Mouse (Mus musculus) stomach, embryonic 14.5 days (tissue): Measurements from ENCODE around the gene Coa6. TPM values are rescaled to one million over a fixed set of nuclear protein-coding genes. Genes with fewer than 3 reads are reported as not detected.
A peak's percentile ranks its signal among the peaks of the same experiment; 100 is the strongest.
"Not testable (repeated sequence)": the region's sequence is repeated elsewhere in the genome, so short reads cannot be mapped to it uniquely, and the experiment has no call there.

ENCODE experiments used
- ATAC-seq: fragments of 200-750 bp; cut with Nextera tagmentation; 2 replicates; pipeline ENCODE4 v1.8.0; 2017; ENCODE audit warnings: low read depth, moderate TSS enrichment; ENCODE audit not compliant: insufficient number of reproducible peaks, insufficient read depth, low FRiP score
- H3K27ac ChIP-seq: fragments of 300-500 bp; sonication (generic); 2 replicates; pipeline ENCODE4 v1.5.1; 2014; ENCODE audit warnings: mild to moderate bottlenecking, low read length, moderate library complexity, mixed read lengths
- H3K27me3 ChIP-seq: fragments of 300-500 bp; sonication (generic); 2 replicates; pipeline ENCODE4 v1.6.1; 2014; ENCODE audit warnings: low read length, control low read depth, mixed read lengths; ENCODE audit not compliant: control insufficient read depth, insufficient read depth
- H3K36me3 ChIP-seq: fragments of 300-500 bp; sonication (generic); 2 replicates; pipeline ENCODE4 v1.6.1; 2014; ENCODE audit warnings: mild to moderate bottlenecking, control low read depth, low read length, moderate library complexity, mixed read lengths; ENCODE audit not compliant: control insufficient read depth, insufficient read depth
- H3K4me1 ChIP-seq: fragments of 300-500 bp; sonication (generic); 2 replicates; pipeline ENCODE4 v1.6.1; 2014; ENCODE audit warnings: low read length, control low read depth, mixed read lengths; ENCODE audit not compliant: control insufficient read depth, insufficient read depth
- H3K4me2 ChIP-seq: fragments of 300-500 bp; sonication (generic); replicated peaks from 2 replicates; pipeline ENCODE4 v1.6.1; 2014; ENCODE audit warnings: low read depth, low read length, control low read depth
- H3K4me3 ChIP-seq: fragments of 300-500 bp; sonication (generic); 2 replicates; pipeline ENCODE4 v1.5.1; 2014; ENCODE audit warnings: low read depth, low read length, control low read depth
- H3K9ac ChIP-seq: fragments of 300-500 bp; sonication (generic); replicated peaks from 2 replicates; pipeline ENCODE4 v1.6.1; 2014; ENCODE audit warnings: low read depth, mild to moderate bottlenecking, control low read depth, low read length, moderate library complexity, mixed read lengths
- H3K9me3 ChIP-seq: fragments of 300-500 bp; sonication (generic); 2 replicates; pipeline ENCODE4 v1.6.1; 2016; ENCODE audit warnings: low read depth, low read length, control low read depth; ENCODE audit not compliant: control insufficient read depth
- WGBS: fragments of 180-500 bp; shearing (Covaris S2); extraction: QIAGEN DNeasy Blood & Tissue Kit; methylation state at CpG from one replicate; pipeline ENCODE4 v1.1.7; 2014; 5-methylcytosine and 5-hydroxymethylcytosine counted together
- polyA plus RNA-seq: library from polyadenylated mRNA; unstranded; fragments of >200 nt; fragmentation: Nextera tagmentation; extraction: Ambion mirVana; gene quantifications from 2 replicates; pipeline ENCODE4 v1.2.1, GENCODE M21; 2014

Gene Coa6
- polyA plus RNA-seq, 1 experiment from 2014 or later, result 55.5 TPM

DNA sequence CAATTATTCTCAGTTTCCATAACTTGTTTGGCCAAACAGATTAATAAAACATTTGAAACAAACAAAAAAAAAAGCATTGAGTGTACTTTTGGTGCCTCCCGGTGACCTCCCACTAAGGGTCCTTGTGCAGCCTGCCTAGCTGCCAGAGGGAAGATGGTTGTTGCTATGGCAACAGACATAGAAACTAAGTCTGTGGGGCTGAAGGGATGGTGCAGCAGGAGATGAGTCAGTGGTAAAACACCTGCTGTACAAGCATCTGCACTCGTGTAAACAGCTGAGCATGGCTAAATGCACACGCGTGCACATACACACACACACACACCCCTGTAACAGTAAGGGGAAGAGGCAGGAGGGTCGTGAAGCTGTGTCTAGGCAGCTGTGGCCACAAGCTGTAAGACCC, 26.4 kb upstream of the Coa6 start:
- Histone ChIP-seq H3K4me2 (no peak overlapping the region), H3K27ac (no peak overlapping the region), H3K9ac (no peak overlapping the region), H3K36me3 (no peaks in the 10 kb centered on the region), H3K27me3 (no peaks in the 10 kb centered on the region), H3K4me1 (no peaks in the 10 kb centered on the region), H3K9me3 (no peaks in the 10 kb centered on the region), H3K4me3 (no peak overlapping the region)
- 69% methylated on average over 5 of the region's 5 CpGs for WGBS
- ATAC-seq, result no peak

DNA sequence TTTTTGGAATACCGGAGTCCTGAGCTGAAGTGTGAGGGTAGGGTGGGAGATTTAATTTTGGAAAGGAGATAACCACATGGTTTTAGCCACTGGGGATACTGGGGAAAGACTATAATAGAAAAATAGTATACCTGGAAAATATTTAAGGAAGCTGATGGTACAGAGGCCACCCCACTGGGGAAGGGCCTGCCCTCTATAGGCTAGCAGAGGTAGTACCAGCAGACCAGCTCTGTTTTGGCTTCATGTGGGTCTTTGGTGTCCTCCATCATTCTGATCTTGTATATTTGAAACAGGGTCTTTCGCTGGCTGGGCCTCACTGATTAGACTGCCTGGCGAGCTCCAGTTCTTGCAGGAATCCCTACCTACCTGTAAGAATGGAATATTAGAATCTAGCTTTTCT, 24.0 kb upstream of the Coa6 start:
- 73% methylated on average over 3 of the region's 3 CpGs for WGBS
- Histone ChIP-seq H3K27me3 (no peaks in the 10 kb centered on the region), H3K36me3 (no peaks in the 10 kb centered on the region), H3K9me3 (no peaks in the 10 kb centered on the region), H3K4me2 (no peak overlapping the region), H3K9ac (no peak overlapping the region), H3K4me3 (no peak overlapping the region), H3K27ac (no peak overlapping the region), H3K4me1 (no peaks in the 10 kb centered on the region)
- ATAC-seq, result no peak

DNA sequence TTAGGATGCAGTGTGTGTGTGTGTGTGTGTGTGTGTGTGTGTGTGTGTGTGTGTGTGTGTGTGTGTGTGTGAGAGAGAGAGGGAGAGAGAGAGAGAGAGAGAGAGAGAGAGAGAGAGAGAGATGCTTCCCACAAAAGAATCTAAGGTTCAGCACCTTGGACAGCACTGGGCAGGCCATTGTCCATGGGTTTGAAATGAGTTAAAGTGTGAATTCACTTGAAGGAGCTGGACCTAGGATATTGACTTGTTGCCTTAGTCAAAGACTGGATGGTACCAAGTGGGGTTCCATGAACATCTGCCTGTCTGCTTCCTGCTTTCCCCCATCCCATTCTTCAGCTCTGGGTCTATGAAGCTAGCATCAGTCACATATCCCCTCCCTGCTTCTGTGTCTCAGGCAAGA, 17.8 kb upstream of the Coa6 start:
- not testable (repeated sequence) for H3K9ac ChIP-seq, H3K27ac ChIP-seq, H3K27me3 ChIP-seq, ATAC-seq, H3K4me1 ChIP-seq, H3K9me3 ChIP-seq, H3K4me3 ChIP-seq, H3K36me3 ChIP-seq, H3K4me2 ChIP-seq

DNA sequence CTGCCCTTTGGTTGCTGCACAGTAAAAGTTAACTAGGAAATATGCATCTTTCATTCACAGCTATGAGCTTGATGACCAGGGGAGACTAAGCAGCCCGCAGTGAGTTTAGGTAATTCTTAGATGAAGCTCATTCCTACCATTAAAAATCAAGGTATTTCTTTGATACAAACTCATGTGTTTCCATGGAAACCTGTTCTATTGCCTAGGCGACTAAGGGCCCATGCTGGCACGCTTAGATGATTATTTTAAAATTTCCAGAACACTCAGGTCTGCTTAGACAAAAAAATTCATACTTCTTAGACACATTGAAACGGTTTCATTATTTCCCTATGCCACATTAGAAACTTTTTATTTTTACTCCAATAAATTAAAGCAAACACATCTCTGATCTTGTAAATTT, 17.3 kb upstream of the Coa6 start:
- no peak for ATAC-seq
- 75% methylated on average over 4 of the region's 4 CpGs for WGBS
- Histone ChIP-seq H3K27ac (no peak overlapping the region), H3K9ac (no peak overlapping the region), H3K36me3 (no peaks in the 10 kb centered on the region), H3K4me1 (no peaks in the 10 kb centered on the region), H3K27me3 (no peaks in the 10 kb centered on the region), H3K4me2 (no peak overlapping the region), H3K9me3 (no peaks in the 10 kb centered on the region), H3K4me3 (no peak overlapping the region)

DNA sequence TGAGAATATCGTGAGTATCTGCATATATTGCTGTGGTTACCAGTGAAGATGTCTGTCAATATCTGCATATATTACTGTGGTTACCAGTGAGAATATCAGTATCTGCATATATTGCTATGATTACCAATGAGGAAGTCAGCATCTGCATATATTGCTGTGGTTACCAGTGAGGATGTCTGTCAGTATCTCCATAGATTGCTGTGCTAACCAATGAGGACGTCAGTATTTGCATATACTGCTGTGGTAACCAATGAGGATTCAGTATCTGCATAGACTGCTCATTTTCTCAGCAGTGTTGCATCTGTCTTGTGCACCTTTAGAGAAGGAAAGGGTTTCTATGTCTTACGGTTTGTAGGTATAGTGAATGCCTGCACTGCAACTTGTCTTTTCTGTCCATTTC, 1.5 kb upstream of the Coa6 start:
- H3K27ac ChIP-seq, result no peak overlapping the region
- 75% methylated on average over 3 of the region's 3 CpGs for WGBS
- no peak for ATAC-seq
- no peak overlapping the region for H3K4me3 ChIP-seq
- H3K4me2 ChIP-seq, result no peak overlapping the region
- peaks cover 7% of the 10 kb centered on the region for H3K36me3 ChIP-seq
- no peak overlapping the region for H3K9ac ChIP-seq
- H3K9me3 ChIP-seq, result no peaks in the 10 kb centered on the region
- H3K27me3 ChIP-seq, result no peaks in the 10 kb centered on the region
- peaks cover 5% of the 10 kb centered on the region; the same call in 1 of the 2 replicates for H3K4me1 ChIP-seq

DNA sequence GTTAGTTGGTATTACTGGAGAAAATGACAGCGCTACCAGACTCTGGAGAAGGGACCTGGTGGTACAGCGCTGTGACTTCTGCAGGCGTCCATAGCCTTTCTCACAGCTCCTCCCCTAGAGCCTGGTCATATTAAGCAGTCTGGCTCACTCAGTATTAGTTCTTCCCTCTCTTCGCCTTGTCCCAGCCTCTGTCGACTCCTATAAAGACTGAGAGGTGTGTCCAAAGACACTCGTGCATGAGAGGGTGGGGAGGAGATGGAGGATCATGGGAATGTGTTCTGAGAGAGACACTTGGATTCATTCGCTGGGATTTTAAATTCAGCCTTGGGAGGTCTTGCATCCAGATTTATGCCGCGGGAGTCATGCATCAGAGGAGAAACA, 595 bp downstream of the Coa6 start:
- H3K4me1 ChIP-seq, result peaks cover 5% of the 10 kb centered on the region; the same call in 1 of the 2 replicates
- peak overlapping the region; percentile 75 for H3K4me3 ChIP-seq
- peak overlapping the region; percentile 59 for H3K27ac ChIP-seq
- peak overlapping the region; percentile 72 for H3K4me2 ChIP-seq
- WGBS, result 10% methylated on average over 9 of the region's 9 CpGs
- peak overlapping the region; percentile 82 for H3K9ac ChIP-seq
- no peaks in the 10 kb centered on the region for H3K27me3 ChIP-seq
- ATAC-seq, result peak; percentile 26; the same call in 1 of the 2 replicates
- H3K9me3 ChIP-seq, result no peaks in the 10 kb centered on the region
- peaks cover 27% of the 10 kb centered on the region for H3K36me3 ChIP-seq

DNA sequence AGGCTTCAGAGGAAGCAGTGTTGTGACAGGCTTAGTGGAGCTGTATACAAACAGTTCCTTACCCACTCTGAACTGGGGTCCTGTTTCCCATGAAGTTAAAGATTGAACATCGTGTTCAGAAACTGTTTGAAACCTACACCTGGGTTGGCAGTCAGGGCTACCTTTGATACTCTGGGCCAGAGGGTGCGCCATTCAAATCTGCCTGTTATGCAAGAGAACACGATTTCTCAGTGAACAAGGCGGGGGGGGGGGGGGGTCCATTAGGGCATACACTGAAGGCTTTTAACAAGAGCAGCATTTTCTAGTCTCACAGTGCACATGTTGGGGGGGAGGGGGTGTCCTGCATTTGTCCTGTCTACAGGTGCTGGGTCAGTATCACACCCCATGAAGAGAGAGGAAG, 1.8 kb downstream of the Coa6 start:
- H3K27me3 ChIP-seq, result no peaks in the 10 kb centered on the region
- H3K4me1 ChIP-seq, result peaks cover 5% of the 10 kb centered on the region; the same call in 1 of the 2 replicates
- no peaks in the 10 kb centered on the region for H3K9me3 ChIP-seq
- H3K36me3 ChIP-seq, result peaks cover 39% of the 10 kb centered on the region
- H3K4me3 ChIP-seq, result no peak overlapping the region
- H3K27ac ChIP-seq, result no peak overlapping the region
- H3K4me2 ChIP-seq, result no peak overlapping the region
- no peak for ATAC-seq
- WGBS, result 80% methylated on average over 4 of the region's 4 CpGs
- H3K9ac ChIP-seq, result no peak overlapping the region

DNA sequence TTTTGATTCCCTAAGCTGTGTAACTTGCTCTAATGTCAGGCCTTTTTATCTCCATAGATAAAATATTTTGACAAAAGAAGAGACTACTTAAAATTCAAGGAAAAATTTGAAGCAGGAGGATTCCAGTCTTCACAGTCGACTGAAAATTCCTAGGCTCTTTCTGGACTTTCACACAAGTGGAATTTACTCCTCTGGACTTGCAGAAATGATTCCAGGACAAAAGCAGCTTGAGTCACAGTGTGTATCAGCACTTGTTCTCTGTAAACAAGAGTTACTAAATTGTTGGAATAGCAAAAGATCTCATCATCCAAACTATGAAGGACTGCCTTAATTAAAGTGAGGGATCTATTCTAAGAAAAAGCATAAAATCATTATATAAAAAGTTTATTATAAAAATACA, 2.6 kb downstream of the Coa6 start:
- H3K27me3 ChIP-seq, result no peaks in the 10 kb centered on the region
- 72% methylated on average over 1 of the region's 1 CpGs for WGBS
- no peak overlapping the region for H3K4me3 ChIP-seq
- H3K4me1 ChIP-seq, result peaks cover 5% of the 10 kb centered on the region; the same call in 1 of the 2 replicates
- H3K9ac ChIP-seq, result no peak overlapping the region
- H3K27ac ChIP-seq, result no peak overlapping the region
- H3K9me3 ChIP-seq, result no peaks in the 10 kb centered on the region
- peaks cover 41% of the 10 kb centered on the region for H3K36me3 ChIP-seq
- no peak for ATAC-seq
- no peak overlapping the region for H3K4me2 ChIP-seq

DNA sequence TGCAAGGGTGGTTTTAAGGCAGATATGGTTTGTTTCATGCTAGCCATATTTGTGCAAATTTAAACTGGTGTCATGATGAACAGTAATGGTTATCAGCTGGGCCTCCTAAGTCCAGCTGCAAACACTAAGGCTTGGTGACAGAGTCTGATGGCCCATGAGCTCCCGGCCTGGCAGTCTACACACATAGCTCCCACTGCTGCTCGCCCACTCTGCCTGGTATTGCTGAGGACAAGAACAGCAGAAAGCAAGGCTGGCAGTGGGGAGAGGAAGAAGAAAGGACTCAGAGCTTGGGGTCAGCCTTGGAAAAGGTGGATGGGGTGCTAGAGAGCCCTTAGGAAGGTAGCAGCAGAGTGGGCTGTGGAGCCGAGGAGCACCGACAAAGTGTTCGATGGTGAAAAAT, 7.3 kb downstream of the Coa6 start:
- Histone ChIP-seq H3K27me3 (no peaks in the 10 kb centered on the region), H3K4me2 (no peak overlapping the region), H3K9ac (no peak overlapping the region), H3K4me1 (no peaks in the 10 kb centered on the region), H3K4me3 (no peak overlapping the region), H3K9me3 (no peaks in the 10 kb centered on the region), H3K27ac (no peak overlapping the region), H3K36me3 (peaks cover 48% of the 10 kb centered on the region)
- 87% methylated on average over 5 of the region's 5 CpGs for WGBS
- no peak for ATAC-seq
